Mouse (Mus musculus): Measurements from ENCODE around the gene Arhgap22. TPM values are rescaled to one million over a fixed set of nuclear protein-coding genes. Genes with fewer than 3 reads are reported as not detected.
A peak's percentile ranks its signal among the peaks of the same experiment; 100 is the strongest.

Gene Arhgap22
- polyA plus RNA-seq, 1 experiment from 2014 or later: 14.0 TPM

DNA sequence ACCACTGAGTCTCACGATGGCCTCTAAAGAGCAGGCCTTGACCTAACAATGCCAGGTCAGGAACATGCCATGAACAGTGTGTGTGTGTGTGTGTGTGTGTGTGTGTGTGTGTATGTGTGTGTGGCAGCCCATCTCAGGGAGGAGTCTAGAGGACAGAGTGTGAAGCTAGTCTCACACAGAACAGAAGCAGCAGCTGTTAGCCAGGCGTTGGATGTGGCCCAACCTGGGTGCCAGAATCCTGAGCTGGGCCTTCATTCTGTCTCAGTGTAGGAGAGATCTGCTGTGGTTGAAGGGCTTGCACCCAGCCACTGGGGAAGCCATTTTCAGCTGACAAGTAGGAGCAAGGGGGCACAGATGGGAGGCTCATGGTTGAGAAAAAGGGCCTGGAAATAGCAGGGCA is 64.5 kb downstream of the Arhgap22 start:
- Histone ChIP-seq H3K36me3 (ENCODE audit: control insufficient read depth, insufficient read depth, low read length) (no peaks in the 10 kb centered on the region), H3K4me2 (no peak overlapping the region), H3K27ac (ENCODE audit: low read depth, low read length) (no peak overlapping the region), H3K4me3 (ENCODE audit: low read depth, low read length) (no peak overlapping the region), H3K9me3 (ENCODE audit: control insufficient read depth, low read length) (no peaks in the 10 kb centered on the region), H3K27me3 (replicated peaks; ENCODE audit: control insufficient read depth, insufficient read depth, low read length) (no peaks in the 10 kb centered on the region), H3K4me1 (replicated peaks; ENCODE audit: control insufficient read depth, insufficient read depth, low read length) (no peaks in the 10 kb centered on the region), H3K9ac (ENCODE audit: low read depth, low read length) (no peak overlapping the region)
- ATAC-seq (replicated peaks; ENCODE audit: low FRiP score) (no peak), DNase-seq (ENCODE audit: low spot score) (no peak)
- 77% methylated on average over 2 of the region's 2 CpGs for WGBS

DNA sequence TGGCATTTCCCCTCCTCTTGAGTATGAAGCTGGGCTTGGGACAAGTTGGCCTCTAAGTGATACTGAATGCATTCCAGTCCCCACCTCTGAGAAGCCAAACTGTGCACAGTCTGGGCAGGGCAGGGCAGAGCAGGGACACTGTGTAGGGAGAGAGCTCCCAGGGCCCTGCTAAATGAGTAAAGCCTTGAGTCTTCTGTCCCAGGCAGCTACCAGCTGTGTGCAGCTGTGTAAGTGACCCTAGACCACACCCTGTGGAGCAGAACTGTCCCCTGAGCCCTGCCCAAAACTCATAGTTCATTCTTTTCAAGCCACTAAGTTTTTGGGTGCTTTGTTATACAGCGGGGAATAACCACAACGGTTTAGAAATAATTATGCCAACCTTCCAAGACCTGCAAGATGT is 67.1 kb downstream of the Arhgap22 start:
- DNase-seq (ENCODE audit: low spot score): no peak
- H3K4me3 ChIP-seq (ENCODE audit: low read depth, low read length): no peak overlapping the region
- H3K27me3 ChIP-seq (replicated peaks; ENCODE audit: control insufficient read depth, insufficient read depth, low read length): no peaks in the 10 kb centered on the region
- H3K36me3 ChIP-seq (ENCODE audit: control insufficient read depth, insufficient read depth, low read length): no peaks in the 10 kb centered on the region
- H3K9ac ChIP-seq (ENCODE audit: low read depth, low read length): no peak overlapping the region
- WGBS: 91% methylated on average over 2 of the region's 2 CpGs
- no peak overlapping the region for H3K4me2 ChIP-seq
- H3K4me1 ChIP-seq (replicated peaks; ENCODE audit: control insufficient read depth, insufficient read depth, low read length): no peaks in the 10 kb centered on the region
- no peak overlapping the region for H3K27ac ChIP-seq (ENCODE audit: low read depth, low read length)
- H3K9me3 ChIP-seq (ENCODE audit: control insufficient read depth, low read length): no peaks in the 10 kb centered on the region
- no peak for ATAC-seq (replicated peaks; ENCODE audit: low FRiP score)

DNA sequence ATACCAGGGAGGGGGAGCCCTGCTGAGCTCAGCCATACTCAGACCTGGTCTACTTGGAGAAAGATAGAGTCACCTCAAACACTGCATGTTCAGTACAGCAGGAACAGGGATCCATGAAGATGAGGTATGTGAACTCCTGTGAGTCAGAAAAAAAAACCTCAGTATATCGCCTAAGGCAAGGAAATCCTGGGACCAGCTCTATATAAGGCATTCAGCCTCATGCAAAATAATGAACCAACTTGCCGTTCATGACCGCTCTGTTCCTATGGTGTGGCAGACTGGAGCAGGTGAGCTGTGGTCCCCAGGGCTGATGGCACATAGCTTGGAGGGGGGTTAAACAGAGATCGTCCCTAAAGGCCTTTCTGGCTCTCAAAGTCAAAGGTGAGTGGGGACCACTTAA is 68.6 kb downstream of the Arhgap22 start:
- no peaks in the 10 kb centered on the region for H3K27me3 ChIP-seq (replicated peaks; ENCODE audit: control insufficient read depth, insufficient read depth, low read length)
- H3K27ac ChIP-seq (ENCODE audit: low read depth, low read length): no peak overlapping the region
- no peak for DNase-seq (ENCODE audit: low spot score)
- ATAC-seq (replicated peaks; ENCODE audit: low FRiP score): no peak
- H3K4me3 ChIP-seq (ENCODE audit: low read depth, low read length): no peak overlapping the region
- H3K4me2 ChIP-seq: no peak overlapping the region
- H3K4me1 ChIP-seq (replicated peaks; ENCODE audit: control insufficient read depth, insufficient read depth, low read length): no peaks in the 10 kb centered on the region
- H3K36me3 ChIP-seq (ENCODE audit: control insufficient read depth, insufficient read depth, low read length): no peaks in the 10 kb centered on the region
- 88% methylated on average over 4 of the region's 4 CpGs for WGBS
- H3K9ac ChIP-seq (ENCODE audit: low read depth, low read length): no peak overlapping the region
- no peaks in the 10 kb centered on the region for H3K9me3 ChIP-seq (ENCODE audit: control insufficient read depth, low read length)

DNA sequence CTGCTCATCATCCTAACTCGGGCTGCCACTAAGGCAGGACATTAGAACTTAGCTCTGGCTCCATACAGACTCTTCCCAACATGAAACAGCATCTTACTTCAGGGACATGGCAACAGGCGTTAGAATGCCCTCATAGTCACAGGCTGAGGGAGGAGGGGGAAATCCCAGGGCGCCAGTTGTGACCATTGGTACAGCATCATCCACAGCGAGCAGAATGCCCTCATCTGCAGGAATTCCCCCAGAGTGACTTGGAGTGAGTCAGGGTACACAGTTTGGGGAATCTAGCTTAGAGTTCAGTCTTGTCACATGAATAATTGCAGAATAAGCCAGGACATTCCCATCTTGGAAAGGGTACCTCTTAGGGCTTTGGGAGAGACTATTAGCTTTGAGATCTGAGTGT is 74.1 kb downstream of the Arhgap22 start:
- no peaks in the 10 kb centered on the region for H3K27me3 ChIP-seq (replicated peaks; ENCODE audit: control insufficient read depth, insufficient read depth, low read length)
- H3K27ac ChIP-seq (ENCODE audit: low read depth, low read length): no peak overlapping the region
- no peak overlapping the region for H3K9ac ChIP-seq (ENCODE audit: low read depth, low read length)
- no peaks in the 10 kb centered on the region for H3K4me1 ChIP-seq (replicated peaks; ENCODE audit: control insufficient read depth, insufficient read depth, low read length)
- no peak overlapping the region for H3K4me3 ChIP-seq (ENCODE audit: low read depth, low read length)
- 66% methylated on average over 4 of the region's 4 CpGs for WGBS
- ATAC-seq (replicated peaks; ENCODE audit: low FRiP score) (no peak), DNase-seq (ENCODE audit: low spot score) (no peak)
- H3K4me2 ChIP-seq: no peak overlapping the region
- H3K9me3 ChIP-seq (ENCODE audit: control insufficient read depth, low read length): no peaks in the 10 kb centered on the region
- no peaks in the 10 kb centered on the region for H3K36me3 ChIP-seq (ENCODE audit: control insufficient read depth, insufficient read depth, low read length)

DNA sequence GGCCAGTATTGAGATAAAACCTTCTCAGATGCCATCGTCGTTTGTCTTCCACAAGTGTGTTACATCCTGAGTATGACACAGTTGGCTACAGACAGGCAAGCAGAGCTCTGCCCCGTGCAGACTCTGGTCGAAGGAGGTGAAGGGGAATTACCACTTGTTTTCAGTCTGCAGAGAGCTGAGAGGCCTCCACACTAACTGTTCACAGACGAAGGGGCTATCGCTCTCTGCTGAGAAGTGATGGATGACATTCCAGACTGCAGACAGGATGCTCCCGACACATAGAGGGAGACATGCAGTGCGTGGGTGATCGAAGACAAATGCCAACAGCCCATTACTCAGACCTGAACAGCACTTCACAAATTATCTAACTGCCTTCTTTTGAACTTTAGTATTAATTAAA is 76.2 kb downstream of the Arhgap22 start:
- Histone ChIP-seq H3K9me3 (ENCODE audit: control insufficient read depth, low read length) (no peaks in the 10 kb centered on the region), H3K27ac (ENCODE audit: low read depth, low read length) (no peak overlapping the region), H3K4me1 (replicated peaks; ENCODE audit: control insufficient read depth, insufficient read depth, low read length) (no peaks in the 10 kb centered on the region), H3K9ac (ENCODE audit: low read depth, low read length) (no peak overlapping the region), H3K4me2 (no peak overlapping the region), H3K36me3 (ENCODE audit: control insufficient read depth, insufficient read depth, low read length) (no peaks in the 10 kb centered on the region), H3K27me3 (replicated peaks; ENCODE audit: control insufficient read depth, insufficient read depth, low read length) (no peaks in the 10 kb centered on the region), H3K4me3 (ENCODE audit: low read depth, low read length) (no peak overlapping the region)
- DNase-seq (ENCODE audit: low spot score) (no peak), ATAC-seq (replicated peaks; ENCODE audit: low FRiP score) (no peak)
- 49% methylated on average over 9 of the region's 9 CpGs for WGBS

DNA sequence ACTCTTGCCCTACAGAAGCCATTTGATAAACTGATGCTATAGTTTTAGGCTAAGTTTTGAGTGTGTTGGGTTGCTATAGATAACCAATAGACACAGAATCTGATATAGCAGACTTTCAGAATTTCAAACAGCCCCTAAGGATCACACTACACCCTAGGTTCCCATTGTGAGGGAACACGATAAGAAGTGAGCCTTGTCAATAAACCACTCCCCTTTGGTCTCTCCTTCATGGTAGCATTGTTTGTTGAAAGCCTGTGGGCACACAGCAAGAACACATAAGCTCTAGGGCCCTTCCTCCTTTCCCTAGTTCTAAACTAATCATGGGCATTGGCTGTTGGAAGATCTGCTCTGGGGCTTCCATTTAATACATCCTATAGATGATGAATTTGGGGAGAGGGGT is 80.7 kb downstream of the Arhgap22 start:
- Histone ChIP-seq H3K9me3 (ENCODE audit: control insufficient read depth, low read length) (no peaks in the 10 kb centered on the region), H3K27me3 (replicated peaks; ENCODE audit: control insufficient read depth, insufficient read depth, low read length) (no peaks in the 10 kb centered on the region), H3K4me2 (no peak overlapping the region), H3K4me1 (replicated peaks; ENCODE audit: control insufficient read depth, insufficient read depth, low read length) (no peaks in the 10 kb centered on the region), H3K4me3 (ENCODE audit: low read depth, low read length) (no peak overlapping the region), H3K36me3 (ENCODE audit: control insufficient read depth, insufficient read depth, low read length) (no peaks in the 10 kb centered on the region), H3K27ac (ENCODE audit: low read depth, low read length) (no peak overlapping the region), H3K9ac (ENCODE audit: low read depth, low read length) (no peak overlapping the region)
- WGBS: 43% methylated on average over 1 of the region's 1 CpGs
- ATAC-seq (replicated peaks; ENCODE audit: low FRiP score) (peak; percentile 71), DNase-seq (ENCODE audit: low spot score) (no peak)

DNA sequence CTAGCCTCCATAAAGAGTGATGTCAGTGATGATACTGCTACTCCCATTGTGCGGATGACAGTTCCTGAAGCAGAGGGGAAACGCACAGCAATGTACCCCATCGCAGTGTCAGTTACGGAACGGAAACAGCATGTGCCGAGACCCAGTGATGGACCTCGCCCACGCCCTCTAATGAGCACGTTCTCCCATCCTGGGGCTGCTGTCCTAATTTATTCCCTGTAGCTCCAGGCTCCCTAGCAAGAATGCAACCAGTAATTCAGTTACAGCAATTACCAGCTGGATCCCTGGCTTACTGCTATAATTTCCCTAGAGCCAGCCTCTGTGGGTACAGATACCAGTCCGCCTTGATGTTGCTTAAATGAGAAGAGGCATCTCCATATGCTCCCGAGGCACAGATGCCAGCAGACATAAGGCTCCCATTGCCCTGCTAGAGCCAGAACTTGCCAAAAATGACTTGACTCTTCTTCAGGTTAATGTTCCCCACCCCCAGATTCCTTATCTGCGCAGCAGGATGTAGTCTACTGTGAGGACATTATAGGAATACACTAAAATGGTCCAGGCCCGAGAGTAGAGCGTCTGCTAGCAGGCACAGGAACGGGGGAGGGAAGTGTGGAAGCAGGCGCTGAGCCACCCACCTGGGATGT is 83.0 kb downstream of the Arhgap22 start:
- Histone ChIP-seq H3K9ac (ENCODE audit: low read depth, low read length) (no peak overlapping the region), H3K4me2 (no peak overlapping the region), H3K27ac (ENCODE audit: low read depth, low read length) (no peak overlapping the region), H3K4me1 (replicated peaks; ENCODE audit: control insufficient read depth, insufficient read depth, low read length) (no peaks in the 10 kb centered on the region), H3K4me3 (ENCODE audit: low read depth, low read length) (no peak overlapping the region), H3K27me3 (replicated peaks; ENCODE audit: control insufficient read depth, insufficient read depth, low read length) (no peaks in the 10 kb centered on the region), H3K36me3 (ENCODE audit: control insufficient read depth, insufficient read depth, low read length) (no peaks in the 10 kb centered on the region), H3K9me3 (ENCODE audit: control insufficient read depth, low read length) (no peaks in the 10 kb centered on the region)
- WGBS: 83% methylated on average over 16 of the region's 16 CpGs
- ATAC-seq (replicated peaks; ENCODE audit: low FRiP score): no peak
- no peak for DNase-seq (ENCODE audit: low spot score)

DNA sequence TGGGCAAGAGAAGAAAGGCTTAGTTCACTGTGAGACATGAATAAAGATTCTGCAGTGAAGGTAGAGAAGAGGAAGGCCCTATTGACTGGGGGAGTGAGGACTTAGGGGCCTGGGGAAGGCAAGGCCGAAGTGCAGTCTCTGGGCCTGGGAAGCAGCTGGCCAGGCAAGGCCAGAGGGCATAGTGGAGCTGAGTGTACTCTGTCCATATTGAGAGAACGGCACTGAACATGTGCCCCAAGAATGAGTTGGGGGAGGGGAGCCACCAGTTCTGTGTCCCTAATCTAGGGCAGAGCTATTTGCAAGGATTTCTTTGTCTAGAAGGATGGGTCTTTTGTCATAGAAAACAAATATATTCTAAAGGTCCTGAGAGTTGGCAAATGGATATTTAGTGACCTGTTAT is 86.8 kb downstream of the Arhgap22 start:
- 69% methylated on average over 2 of the region's 2 CpGs for WGBS

DNA sequence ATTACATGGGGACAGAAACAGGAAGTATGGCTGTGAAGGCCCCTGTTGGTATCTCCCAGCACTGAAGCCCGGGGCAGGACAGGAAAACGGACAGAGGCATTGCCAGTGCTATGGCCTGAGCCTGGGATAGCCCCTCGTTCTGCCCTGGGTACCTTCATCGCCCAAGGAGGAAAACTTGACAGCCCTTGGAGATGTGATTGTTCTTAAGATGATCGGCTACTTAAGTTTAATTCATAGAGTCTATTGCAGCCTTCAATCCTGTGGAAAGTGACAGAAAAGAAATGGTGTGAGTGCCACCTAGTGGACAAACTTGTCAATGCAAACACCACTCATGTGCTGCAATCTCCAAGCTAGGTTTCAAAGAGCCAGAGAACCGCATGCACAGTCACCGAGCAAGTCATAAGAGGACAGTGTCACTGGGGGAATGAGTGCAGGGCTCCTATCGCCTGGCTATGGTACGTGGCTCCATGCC is 89.6 kb downstream of the Arhgap22 start:
- H3K4me3 ChIP-seq (ENCODE audit: low read depth, low read length): no peak overlapping the region
- 18% methylated on average over 9 of the region's 9 CpGs for whole genome bisulfite sequencing
- no peaks in the 10 kb centered on the region for H3K27me3 ChIP-seq (replicated peaks; ENCODE audit: control insufficient read depth, insufficient read depth, low read length)
- H3K9ac ChIP-seq (ENCODE audit: low read depth, low read length): no peak overlapping the region
- DNase-seq (ENCODE audit: low spot score): no peak
- H3K4me1 ChIP-seq (replicated peaks; ENCODE audit: control insufficient read depth, insufficient read depth, low read length): 0 out of 2 replicates have a peak, but pooled peaks cover 2% of the 10 kb centered on the region
- no peaks in the 10 kb centered on the region for H3K9me3 ChIP-seq (ENCODE audit: control insufficient read depth, low read length)
- no peak overlapping the region for H3K27ac ChIP-seq (ENCODE audit: low read depth, low read length)
- H3K36me3 ChIP-seq (ENCODE audit: control insufficient read depth, insufficient read depth, low read length): no peaks in the 10 kb centered on the region
- ATAC-seq (replicated peaks; ENCODE audit: low FRiP score): peak; percentile 31; the same call in 1 of the 2 replicates
- H3K4me2 ChIP-seq: no peak overlapping the region

More for the DNA sequence above, 86.8 kb downstream of the Arhgap22 start:
- ATAC-seq (replicated peaks; ENCODE audit: low FRiP score) (no peak), DNase-seq (ENCODE audit: low spot score) (no peak)
- H3K27ac ChIP-seq (ENCODE audit: low read depth, low read length): no peak overlapping the region
- H3K4me1 ChIP-seq (replicated peaks; ENCODE audit: control insufficient read depth, insufficient read depth, low read length): 0 out of 2 replicates have a peak, but pooled peaks cover 2% of the 10 kb centered on the region
- H3K27me3 ChIP-seq (replicated peaks; ENCODE audit: control insufficient read depth, insufficient read depth, low read length): no peaks in the 10 kb centered on the region
- H3K9me3 ChIP-seq (ENCODE audit: control insufficient read depth, low read length): no peaks in the 10 kb centered on the region
- H3K9ac ChIP-seq (ENCODE audit: low read depth, low read length): no peak overlapping the region
- H3K4me3 ChIP-seq (ENCODE audit: low read depth, low read length): no peak overlapping the region
- no peaks in the 10 kb centered on the region for H3K36me3 ChIP-seq (ENCODE audit: control insufficient read depth, insufficient read depth, low read length)
- no peak overlapping the region for H3K4me2 ChIP-seq
